Mouse (Mus musculus) testis, postnatal 10 days (tissue): ENCODE measurements around the gene Arhgef25.
"Not testable (repeated sequence)": the region's sequence is repeated elsewhere in the genome, so short reads cannot be mapped to it uniquely, and the experiment has no call there.

Experiments used
- DNase-seq: peaks from one replicate; pipeline ENCODE4 v3.0.0; 2021; ENCODE audit warnings: low spot score

Gene Arhgef25

DNA sequence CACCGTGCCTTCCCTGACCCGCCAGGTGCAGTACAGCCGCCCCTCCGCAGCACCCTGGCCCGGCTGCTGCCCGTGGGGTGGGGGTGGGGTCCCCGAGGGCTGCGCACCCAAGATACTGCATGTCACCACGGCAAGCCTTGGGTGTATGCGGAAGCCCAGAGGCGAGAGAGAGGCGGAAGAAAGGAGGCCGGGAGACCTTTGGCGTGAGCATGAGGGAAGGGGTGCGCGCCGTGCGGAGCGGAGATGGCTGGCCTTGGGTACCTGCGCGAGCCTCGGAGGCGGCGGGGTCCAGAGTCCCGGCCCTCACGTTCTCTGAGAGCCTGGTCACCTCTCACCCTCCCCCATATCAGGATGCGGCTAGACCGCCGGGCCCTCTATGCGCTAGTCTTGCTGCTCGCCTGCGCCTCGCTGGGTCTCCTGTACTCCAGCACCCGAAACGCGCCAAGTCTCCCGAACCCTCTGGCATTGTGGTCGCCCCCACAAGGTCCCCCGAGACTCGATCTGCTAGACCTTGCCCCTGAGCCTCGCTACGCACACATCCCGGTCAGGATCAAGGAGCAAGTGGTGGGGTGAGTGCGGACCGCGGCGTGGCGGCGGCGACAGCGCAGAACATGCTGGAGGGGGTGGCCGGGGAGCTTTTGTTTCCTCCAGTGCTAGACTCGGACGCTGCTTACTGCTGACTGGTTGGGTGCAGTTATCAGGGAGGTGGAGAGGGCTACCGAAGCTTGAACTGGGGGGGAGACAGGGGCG lies 24.1 kb downstream of the Arhgef25 start:
- peak; percentile 71 for DNase-seq

DNA sequence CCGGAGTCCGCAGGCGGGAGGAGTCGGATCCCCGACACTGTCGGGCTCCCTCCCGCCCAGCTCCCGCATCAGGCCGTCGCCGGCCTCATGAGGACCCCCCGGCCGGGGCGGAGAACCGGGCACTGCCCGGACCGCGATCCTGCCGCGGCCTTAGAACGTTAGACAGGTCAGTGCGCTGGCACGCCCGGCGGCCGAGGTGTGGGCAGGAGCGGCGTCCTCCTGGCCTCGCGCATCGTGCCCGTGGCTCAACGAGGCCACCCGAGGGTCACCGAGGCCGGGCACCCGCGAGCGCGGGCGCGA lies 24.6 kb downstream of the Arhgef25 start:
- DNase-seq, result no peak

DNA sequence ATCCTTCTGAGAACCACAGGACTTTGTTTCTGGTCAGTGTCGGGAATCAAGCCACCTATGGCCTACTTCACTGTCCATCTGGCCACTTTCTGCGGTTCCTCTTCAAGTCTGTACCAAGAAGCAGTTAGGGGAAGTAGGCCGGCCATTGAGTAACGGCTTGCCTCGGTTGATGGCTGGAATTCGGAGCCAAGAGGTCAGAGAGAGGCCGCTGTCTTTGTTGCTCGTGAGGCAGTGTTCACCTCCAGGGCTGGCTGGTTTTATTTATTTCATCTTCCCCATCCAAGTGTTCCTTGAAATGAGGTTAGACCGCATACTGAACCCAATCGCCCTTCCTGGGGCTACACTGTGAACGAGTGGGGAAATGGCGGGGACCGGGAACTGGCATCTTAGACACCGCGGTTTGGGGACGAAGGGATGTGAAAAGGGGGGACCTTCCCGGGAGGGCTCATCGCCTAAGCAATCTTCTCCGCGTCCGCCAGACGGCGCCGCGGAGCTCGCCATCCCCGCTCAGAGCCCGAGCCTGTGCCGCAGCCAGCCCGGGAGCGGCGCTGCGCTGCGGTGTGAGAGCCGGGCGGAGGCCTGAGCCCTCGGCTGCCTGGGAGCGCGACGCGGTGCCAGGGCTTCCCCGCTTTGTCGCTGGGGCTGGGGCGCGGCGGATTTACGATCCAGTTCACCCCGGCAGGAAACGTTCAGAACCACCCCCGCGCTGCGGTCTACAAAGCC lies 25.1 kb downstream of the Arhgef25 start, which contains the start of gene B4galnt1:
Gene B4galnt1, plus strand, starts transcription at position 595 of the 723 bp plus-strand sequence.
- DNase-seq, result peak; percentile 79

DNA sequence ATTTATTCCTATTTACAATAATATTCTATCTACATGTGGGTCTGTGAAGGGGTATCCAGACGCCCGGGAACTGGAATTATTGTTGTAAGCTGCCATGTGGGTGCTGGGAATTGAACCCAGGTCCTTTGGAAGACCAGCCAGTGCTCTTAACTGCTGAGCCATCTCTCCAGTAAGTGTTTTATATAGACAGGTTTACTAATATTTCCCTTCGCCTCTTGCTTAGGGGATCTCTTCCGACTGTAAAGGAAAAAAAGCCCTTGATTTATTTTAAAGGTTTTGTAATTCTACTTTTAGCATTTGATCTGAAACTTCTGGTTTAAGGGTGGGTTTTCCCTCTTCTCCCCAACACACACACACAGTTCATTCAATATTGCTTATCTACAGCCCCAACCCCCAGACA lies 25.7 kb downstream of the Arhgef25 start:
- DNase-seq, result no peak

DNA sequence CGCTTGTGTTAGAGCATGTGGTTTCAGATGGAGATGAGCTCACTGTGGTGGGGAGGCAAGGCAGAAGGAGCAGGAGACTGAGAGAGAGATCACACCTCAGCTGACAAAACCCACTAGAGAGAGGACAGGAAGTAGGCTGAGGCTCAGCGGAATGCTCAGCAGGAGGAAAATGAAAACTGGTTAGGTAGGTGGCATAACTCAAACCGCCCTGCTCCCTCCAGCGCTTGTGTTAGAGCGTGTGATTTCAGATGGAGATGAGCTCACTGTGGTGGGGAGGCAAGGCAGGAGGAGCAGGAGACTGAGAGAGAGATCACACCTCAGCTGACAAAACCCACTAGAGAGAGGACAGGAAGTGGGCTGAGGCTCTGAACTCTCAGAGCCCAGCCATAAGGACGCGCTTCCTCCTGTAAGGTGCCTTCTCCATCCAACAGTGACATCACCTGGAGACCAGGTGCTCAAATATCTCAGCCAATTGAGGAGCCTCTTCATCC lies 27.1 kb downstream of the Arhgef25 start:
- not testable (repeated sequence) for DNase-seq

DNA sequence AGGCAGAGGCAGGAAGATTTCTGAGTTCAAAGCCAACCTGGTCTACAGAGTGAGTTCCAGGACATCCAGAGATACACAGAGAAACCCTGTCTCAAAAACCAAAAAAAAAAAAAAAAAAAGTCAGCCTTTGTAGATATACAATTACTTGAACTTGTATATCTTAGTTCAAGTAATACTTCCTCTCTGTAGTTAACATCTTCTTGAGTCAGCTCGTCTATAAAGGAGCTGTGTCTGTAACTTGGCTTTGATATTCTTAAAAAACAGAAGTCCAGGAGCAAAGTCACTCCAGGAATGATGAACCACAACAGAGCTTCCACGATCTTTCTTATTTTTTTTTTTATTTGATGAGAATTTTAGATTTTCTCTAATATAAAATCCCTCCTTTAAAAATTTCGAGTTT lies 29.2 kb downstream of the Arhgef25 start:
- DNase-seq, result no peak

DNA sequence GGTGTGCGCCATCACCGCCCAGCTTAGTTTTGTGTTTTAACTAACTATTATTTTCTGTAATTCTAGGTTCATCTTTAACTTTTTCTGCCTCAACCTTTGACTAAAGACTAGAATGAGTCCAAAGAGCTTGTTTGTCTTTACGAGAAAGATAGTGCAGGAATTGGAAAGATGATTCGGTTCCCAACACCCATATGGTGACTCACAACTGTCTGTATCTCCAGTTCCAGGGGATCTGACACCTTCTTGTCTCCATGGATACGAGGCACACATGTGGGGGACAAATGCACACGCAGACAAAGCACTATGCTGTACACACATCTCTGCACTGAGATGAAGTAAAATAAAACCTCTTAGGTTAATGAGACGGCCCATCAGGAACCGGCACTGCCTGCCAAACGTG lies 29.8 kb downstream of the Arhgef25 start:
- no peak for DNase-seq

DNA sequence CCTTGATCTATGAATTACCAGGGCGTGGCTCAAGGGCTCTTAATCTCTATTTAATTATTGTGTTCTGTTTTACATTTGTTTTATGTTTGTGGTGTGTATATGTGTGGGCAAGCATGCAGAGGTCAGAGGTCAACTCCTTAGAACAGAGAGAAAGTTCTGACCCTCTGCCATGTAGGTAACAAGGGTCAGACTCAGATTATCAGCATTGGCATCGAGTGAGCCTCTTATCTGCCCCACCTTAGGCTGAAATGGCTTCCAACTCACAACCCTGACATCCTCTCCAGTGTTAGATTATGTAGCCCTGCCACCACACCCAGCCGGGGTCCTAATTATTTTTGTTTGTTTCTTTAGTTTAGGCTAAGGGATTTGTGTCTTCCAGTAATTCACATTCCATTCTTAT lies 31.4 kb downstream of the Arhgef25 start:
- DNase-seq, result no peak

DNA sequence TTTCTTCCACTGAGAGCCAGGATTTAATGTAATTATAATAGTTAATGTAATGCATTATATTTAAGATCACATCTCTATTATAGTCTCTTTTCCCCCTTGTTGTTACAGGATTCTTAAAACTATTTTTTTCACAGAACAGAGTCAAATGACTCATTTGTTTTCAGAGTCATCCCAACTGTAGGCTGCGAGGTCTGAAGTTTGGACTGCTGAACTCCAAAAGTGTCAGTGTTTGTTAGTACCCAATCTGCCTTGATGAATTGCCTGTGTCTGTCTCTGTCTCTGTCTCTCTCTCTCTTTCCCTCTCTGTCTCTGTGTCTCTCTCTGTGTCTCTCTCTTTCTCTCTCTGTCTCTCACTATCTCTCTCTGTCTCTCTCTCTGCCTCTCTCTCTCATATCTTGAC lies 33.4 kb downstream of the Arhgef25 start:
- no peak for DNase-seq

DNA sequence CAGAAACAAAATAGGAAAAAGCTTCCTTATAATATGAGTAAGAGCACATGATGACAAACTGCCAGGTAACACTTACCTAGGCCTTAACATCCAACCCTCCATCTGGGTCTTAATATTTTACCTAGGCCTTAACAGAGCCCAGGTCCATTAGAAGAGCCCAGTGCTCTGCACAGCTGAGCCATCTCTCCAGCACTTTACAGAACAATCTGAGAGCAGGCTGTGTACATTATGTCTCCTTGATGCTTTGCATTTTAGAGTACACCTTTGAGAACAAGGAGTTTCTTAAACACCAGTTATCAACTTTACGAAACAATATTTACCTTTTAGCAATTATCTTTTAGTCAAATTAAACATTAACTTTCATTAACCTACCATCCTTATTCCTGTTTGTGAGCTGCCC lies 33.8 kb downstream of the Arhgef25 start:
- DNase-seq, result no peak

DNA sequence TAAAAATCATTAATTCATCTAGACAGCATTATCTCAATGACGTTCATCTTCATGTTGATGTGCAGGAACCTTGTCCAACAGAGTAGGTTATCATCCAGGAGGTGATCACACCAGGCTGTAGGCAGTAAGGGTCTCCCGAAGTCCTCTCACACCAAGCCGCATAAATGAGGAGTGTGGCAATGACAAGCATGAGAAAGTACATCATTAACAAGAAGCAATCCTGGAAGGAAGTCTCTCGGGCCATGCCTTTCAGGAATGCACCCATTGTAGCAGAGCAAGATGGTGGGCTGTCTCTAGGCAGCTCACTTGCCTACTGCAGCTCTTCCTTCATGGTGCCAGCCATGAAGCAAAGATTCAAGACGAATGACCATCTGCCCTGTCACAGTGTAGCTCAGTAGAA lies 35.2 kb downstream of the Arhgef25 start:
- DNase-seq, result no peak

DNA sequence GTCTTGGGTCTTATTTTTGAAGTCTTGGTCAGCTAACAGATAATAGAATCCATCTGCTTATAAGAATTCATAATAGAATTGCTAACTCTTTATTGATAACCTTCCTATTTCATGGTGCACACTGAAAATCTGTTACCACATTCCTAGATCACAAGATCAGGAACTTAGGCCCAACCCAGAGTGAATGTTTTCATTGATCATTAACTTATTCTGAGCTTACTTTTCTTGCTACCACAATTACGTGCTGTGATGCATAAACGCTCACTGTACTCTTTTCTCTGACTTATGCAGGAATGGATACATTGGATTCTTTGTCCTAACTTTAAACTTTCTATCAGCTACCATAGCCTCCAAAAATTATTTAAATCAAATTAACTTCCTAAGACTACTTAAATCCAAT lies 35.6 kb downstream of the Arhgef25 start:
- DNase-seq, result no peak

DNA sequence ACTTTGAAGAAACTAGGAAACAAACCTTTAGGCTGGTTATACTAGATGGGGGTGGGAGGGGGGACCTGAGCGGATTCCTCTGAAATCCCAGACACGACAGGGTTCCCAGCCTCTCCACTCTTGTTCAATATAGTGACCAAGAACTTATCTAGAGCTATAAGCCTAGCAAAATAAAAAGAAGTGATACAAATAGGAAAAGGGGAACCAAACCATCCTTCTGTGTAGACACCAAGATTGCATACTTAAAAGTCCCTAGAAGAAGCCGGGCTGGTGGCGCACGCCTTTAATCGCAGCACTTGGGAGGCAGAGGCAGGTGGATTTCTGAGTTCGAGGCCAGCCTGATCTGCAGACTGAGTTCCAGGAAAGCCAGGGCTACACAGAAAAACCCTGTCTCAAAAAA lies 36.6 kb downstream of the Arhgef25 start:
- DNase-seq, result no peak

DNA sequence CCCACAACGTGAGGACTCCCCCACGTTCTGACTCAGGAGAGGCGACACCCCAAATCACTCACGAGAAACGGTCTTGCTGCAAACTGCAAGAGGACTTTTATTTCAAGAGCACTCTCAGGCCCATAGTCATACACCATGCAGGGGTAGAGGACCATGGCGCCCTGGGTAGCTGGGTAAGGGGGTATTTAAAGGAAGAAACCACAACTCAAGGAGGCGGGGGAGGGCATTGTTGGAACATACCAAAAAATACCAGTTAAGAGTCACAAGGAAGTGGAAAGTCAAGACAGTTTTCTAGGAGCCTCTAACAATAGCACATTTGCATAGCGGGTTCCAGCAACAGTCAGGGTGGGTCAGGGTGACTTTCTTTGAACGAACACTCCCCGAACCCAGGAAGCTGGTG lies 37.3 kb downstream of the Arhgef25 start:
- DNase-seq, result not testable (repeated sequence)

DNA sequence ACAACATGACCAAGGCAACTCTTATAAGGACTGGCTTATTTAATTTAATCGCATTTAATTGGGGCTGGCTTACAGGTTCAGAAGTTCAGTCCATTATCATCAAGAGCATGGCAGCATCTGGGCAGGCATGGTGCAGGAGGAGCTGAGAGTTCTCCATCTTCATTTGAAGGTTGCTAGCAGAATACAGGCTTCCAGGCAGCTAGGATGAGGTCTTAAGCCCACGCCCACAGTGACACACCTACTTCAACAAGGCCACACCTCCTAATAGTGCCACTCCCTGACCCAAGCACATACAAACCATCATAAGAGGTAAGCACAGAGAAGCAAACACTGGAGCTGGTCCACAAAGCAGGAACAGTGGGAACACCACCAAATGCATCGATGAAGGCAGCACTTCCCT lies 38.6 kb downstream of the Arhgef25 start:
- DNase-seq, result not testable (repeated sequence)

DNA sequence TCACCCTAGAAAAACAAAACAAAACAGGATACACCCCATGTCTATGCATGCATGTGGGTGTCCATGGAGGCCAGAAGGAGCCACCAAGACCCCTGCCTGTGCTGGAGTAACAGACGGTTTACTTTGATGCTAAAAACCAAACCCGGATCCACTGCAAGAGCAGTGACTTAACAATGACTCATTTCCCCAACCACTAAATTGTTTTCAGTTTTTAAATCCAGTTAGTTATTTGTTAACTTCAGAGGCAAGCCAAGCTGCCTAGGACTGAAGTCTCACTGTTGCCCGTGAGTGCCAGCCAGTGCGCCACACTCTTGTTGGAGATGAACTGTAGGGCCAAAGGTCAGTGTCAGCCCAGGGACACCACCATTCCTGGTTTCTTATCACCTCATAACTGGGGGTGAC lies 39.4 kb downstream of the Arhgef25 start:
- no peak for DNase-seq

DNA sequence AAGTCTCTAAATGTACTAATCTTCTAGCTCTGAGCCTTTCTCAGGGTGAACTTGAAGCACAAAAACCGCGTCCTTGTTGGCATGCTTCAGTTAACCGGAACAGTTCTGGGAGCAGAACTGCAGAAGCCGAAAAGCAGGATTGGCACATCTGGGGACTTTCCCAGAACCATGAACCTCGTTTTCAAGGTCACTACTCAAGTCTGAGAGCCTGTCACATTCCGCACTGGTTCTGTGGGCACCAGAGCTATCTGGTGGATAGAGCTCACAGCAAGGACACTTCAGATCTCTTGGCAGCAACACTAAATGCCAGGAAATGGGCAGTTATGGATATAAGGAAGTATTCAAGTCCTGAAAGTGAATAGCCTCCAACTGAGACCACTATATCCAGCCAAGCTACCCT lies 42.7 kb downstream of the Arhgef25 start:
- DNase-seq, result no peak

DNA sequence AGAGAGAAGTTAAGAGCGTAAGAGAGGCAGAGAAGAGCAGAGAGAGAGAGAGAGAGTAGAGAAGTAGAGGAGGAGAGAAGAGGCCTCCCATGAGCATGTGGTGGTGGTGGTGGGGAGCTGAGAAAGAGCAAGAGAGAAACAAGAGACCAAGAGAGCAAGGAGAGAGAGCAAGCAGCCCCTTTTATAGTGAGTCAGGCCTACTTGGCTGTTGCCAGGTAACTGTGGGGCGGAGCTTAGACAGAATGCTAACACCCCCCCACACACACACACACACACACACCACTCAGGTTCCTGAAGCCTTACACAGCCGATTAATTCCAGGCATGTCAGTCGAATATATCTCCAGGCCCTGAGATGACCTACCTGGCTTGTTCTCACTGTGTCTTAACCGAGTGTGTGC lies 44.6 kb downstream of the Arhgef25 start:
- DNase-seq, result no peak

DNA sequence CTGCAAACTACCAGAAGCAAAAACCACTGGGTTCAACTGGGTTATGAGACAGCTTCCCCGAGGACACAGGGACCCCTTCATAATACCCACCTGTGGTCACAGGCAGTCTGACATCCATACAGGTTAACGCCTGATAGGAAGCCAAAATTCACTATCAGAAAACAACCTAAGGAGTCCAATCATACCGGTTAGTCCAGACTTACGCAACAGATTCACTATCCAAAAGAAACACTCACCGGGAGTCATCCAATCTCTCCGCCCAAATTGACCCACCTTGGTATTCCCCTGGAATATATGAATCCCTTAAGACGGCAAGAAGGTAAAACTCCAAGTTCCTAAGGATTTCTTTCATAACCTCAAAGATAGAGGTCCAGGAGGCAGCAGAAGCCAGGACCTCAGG lies 45.3 kb downstream of the Arhgef25 start:
- no peak for DNase-seq

DNA sequence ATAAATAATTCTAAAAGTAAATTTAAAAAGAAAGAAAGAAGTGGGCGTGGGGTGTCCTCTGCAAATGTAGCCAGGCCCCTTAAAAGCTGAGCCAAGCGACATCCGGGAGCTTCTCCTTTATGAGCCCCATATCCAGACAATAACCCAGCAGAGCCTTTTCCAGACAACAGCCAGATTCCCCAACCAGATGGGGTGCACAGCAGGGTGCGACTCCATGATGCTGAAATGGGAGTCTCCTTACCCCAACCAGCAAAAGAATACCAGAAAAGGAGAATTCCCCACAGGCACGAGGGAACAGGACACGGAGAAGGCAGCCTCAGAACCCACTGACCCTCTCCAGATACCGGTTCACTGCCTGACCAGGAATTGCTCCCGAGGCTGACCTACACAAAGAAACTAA lies 46.7 kb downstream of the Arhgef25 start:
- DNase-seq, result no peak

DNA sequence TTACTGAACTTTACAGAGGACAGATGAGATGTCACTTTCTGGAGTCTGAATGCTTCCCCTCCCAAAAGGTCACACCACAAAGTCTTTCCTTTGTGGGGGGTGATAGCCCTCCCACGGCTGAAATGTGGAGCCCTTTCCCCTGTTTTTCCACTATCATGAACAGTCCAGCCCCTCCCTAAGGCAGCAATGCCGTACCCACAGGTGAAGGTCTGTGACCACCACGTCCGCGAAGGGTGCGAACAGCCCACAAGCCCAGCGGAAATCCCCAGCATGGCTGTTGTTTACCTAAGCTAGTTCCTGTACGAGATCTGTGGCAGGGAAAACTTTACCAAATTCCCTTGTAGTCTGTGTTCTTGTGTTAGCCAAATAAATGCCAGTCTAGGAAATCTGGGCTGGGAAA lies 48.4 kb downstream of the Arhgef25 start:
- no peak for DNase-seq

DNA sequence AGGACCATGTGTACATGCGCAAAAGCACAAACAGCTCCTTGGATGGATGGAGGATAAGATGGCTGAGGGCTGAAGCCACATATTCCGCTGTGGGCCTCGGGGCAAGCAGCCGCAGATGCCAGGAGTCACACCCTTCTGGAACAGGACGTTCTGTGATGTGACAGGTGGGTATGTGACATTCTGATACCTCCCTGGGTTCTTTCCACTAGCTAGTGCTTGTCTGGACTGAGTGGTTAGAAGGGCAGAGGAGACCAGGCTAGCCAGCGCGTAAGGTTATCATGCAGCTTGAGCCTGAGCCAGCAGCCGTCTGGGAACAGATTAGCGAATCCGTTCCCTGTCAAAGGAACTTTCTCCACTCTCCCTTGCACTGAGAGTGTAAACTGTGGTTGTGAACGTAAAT lies 48.9 kb downstream of the Arhgef25 start:
- DNase-seq, result no peak

DNA sequence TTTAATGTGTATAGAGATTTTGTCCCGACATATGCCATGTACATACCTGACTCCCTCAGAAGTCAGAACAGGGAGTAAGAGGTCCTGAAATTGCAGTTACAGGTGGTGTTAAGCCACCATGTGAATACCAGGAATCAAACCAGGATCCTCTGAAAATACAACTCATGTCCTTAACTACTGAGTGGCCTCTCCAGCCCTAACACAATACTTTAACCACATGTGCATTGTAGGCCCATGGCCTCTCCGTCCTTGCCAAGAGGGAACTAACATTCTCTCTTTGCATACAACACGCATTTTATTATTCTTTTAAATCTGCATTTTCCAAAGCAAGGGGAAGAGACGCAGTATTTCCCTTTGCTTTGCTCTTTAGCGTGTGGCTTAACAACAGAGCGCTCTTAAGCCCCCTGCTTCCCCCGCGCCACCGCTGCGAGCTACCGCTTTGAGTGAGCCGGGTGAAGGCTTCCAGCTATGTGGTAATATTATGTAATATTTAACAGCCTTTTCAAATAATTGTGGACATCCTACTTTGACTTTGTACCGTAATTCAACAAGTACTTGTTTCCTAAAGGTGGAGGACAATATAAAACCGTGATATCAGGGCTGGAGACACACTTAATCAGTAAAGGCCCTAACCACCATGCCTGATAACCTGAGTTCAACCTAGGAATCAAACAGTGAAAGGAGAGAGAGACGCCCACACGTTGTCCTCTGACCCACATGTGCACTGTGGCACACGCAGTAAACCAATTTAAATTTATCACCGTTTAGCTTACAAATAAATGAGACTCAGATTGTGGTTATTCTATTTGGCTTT lies 51.3 kb downstream of the Arhgef25 start:
- DNase-seq, result no peak
